Mouse (Mus musculus) layer of hippocampus, postnatal 14 days (tissue): ENCODE results near the gene Shprh. TPM values are rescaled to one million over a fixed set of nuclear protein-coding genes. Genes with fewer than 3 reads are reported as not detected.
"Not testable (repeated sequence)": the region's sequence is repeated elsewhere in the genome, so short reads cannot be mapped to it uniquely, and the experiment has no call there.

Experiments used
- DNase-seq, 2 experiments: peaks; one replicate each; pipeline ENCODE4 v3.0.0; 2021 to 2022; ENCODE audit warnings: low spot score in 2 of 2, mixed read lengths in 1 of 2
- long read RNA-seq, 2 experiments: library from polyadenylated mRNA; stranded (forward); transcript quantifications; one replicate each; pipeline ENCODE4 v2.0.0; 2021
- total RNA-seq, 2 experiments: library from RNA; stranded (reverse); gene quantifications; 2 replicates each; pipeline ENCODE4 v1.2.3; 2021

Shprh gene
- 10 to 100 TPM; 43.9 to 47.9 TPM for total RNA-seq
- long read RNA-seq, experiment 1, full-length matches to known transcripts: 3 of 8 reads
- long read RNA-seq, experiment 1, partial matches to known transcripts: 3 of 8 reads
- long read RNA-seq, experiment 1, other reads (novel, unspliced or antisense): 2 of 8 reads
- long read RNA-seq, experiment 2, full-length matches to known transcripts: 5 of 10 reads
- long read RNA-seq, experiment 2, partial matches to known transcripts: 3 of 10 reads
- long read RNA-seq, experiment 2, other reads (novel, unspliced or antisense): 2 of 10 reads

- DNase-seq: peak; percentile 94 to 98
Measured at GRCm38 (mm10) chr10:11148884-11149741, at the start of gene Shprh. TSS of gene Shprh (plus strand) at chr10:11149427.

GRCm38 (mm10) chr10:11121781-11122180 is 27.4 kb upstream of the Shprh start:
- DNase-seq: no peak

- DNase-seq: no peak
Measured at GRCm38 (mm10) chr10:11145580-11145979, 3.6 kb upstream of the Shprh start.

GRCm38 (mm10) chr10:11148446-11148845 is 781 bp upstream of the Shprh start:
- no peak for DNase-seq

- DNase-seq: peak in 1 of 2 experiments; percentile 12
Measured at GRCm38 (mm10) chr10:11149742-11150125, 507 bp downstream of the Shprh start.

GRCm38 (mm10) chr10:11151644-11152043 is 2.4 kb downstream of the Shprh start:
- DNase-seq: no peak

GRCm38 (mm10) chr10:11157039-11157438 is 7.8 kb downstream of the Shprh start:
- DNase-seq: no peak

GRCm38 (mm10) chr10:11164537-11164936 is 15.3 kb downstream of the Shprh start:
- DNase-seq: no peak

GRCm38 (mm10) chr10:11170252-11170651 is 21.0 kb downstream of the Shprh start:
- DNase-seq: no peak

- no peak for DNase-seq
Measured at GRCm38 (mm10) chr10:11171615-11172014, 22.4 kb downstream of the Shprh start.

- DNase-seq: no peak
Measured at GRCm38 (mm10) chr10:11172519-11172918, 23.3 kb downstream of the Shprh start.

- DNase-seq: no peak
Measured at GRCm38 (mm10) chr10:11175801-11176482, 26.7 kb downstream of the Shprh start.

- DNase-seq: no peak
Measured at GRCm38 (mm10) chr10:11180077-11180476, 30.9 kb downstream of the Shprh start.

GRCm38 (mm10) chr10:11197341-11197740 is 48.1 kb downstream of the Shprh start:
- DNase-seq: no peak

- peak; percentile 15 to 47 for DNase-seq
Measured at GRCm38 (mm10) chr10:11198346-11198745, 49.1 kb downstream of the Shprh start.

GRCm38 (mm10) chr10:11199980-11200379 is 50.8 kb downstream of the Shprh start:
- no peak for DNase-seq

- not testable (repeated sequence) for DNase-seq
Measured at GRCm38 (mm10) chr10:11205883-11206282, 56.7 kb downstream of the Shprh start.

GRCm38 (mm10) chr10:11208670-11209069 is 59.4 kb downstream of the Shprh start:
- DNase-seq: no peak

GRCm38 (mm10) chr10:11212003-11212402 is 62.8 kb downstream of the Shprh start:
- no peak for DNase-seq

- DNase-seq: no peak
Measured at GRCm38 (mm10) chr10:11226442-11226841, 77.2 kb downstream of the Shprh start.

- DNase-seq: no peak
Measured at GRCm38 (mm10) chr10:11229545-11230178, 80.4 kb downstream of the Shprh start.
